Mouse (Mus musculus) E14TG2a.4 (cell line): ENCODE measurements around the gene Lnpep.
A peak's percentile ranks its signal among the peaks of the same experiment; 100 is the strongest.

ENCODE experiments used
- CTCF ChIP-seq: conservative IDR thresholded peaks from 2 replicates; pipeline ENCODE4 v1.5.1; 2014; ENCODE audit warnings: low read length
- POU5F1 ChIP-seq: IDR thresholded peaks from 2 replicates; pipeline ENCODE4 v1.6.1; 2014; ENCODE audit warnings: low read length, borderline replicate concordance

- TF ChIP-seq CTCF: no peak
- TF ChIP-seq POU5F1: peak; percentile 55; the same call in 1 of the 2 replicates
Observed at GRCm38 (mm10) chr17:17603609-17604008, 21.2 kb downstream of the Lnpep start.
